Mouse (Mus musculus) erythroblast, embryonic 14.5 days (primary cell): ENCODE data around the gene Gnao1.

Experiments
- GATA1 ChIP-seq: IDR thresholded peaks from 2 replicates; pipeline ENCODE4 v1.6.1; 2012; ENCODE audit warnings: low read length, inconsistent platforms, mixed read lengths
- TAL1 ChIP-seq: IDR thresholded peaks from 3 replicates; pipeline ENCODE4 v1.6.1; 2012; ENCODE audit warnings: low read length, inconsistent platforms, mixed read lengths

DNA sequence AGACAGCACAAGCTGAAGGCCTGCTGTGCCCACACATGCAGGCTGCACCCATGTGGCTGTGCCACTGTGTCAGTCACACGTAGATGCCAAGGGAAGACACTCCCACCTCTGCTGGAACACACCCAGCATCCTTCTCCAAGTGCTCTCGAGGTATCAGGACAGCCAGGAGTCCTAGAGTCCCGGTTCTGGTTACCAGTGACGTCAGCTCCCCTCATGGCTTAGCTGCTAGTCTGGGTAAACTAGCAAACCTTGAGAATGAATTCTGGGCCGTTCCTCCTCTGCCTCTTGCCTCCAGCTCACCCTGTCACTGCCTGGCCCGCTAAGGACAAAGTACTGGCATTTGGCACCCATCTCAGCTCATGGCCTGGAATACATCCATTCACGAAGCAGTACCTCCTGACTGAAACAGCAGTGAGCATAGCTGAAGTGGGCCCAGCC, 114.2 kb downstream of the Gnao1 start:
- TF ChIP-seq TAL1 (no peak), GATA1 (no peak)
